Mouse (Mus musculus) Muller cell, postnatal 12 days (primary cell): ENCODE results near the gene Slc25a27.

Source experiments
- DNase-seq: peaks from one replicate; pipeline ENCODE4 v3.0.0-alpha.2; 2015; ENCODE audit errors: inconsistent ontology term

Gene Slc25a27

DNA sequence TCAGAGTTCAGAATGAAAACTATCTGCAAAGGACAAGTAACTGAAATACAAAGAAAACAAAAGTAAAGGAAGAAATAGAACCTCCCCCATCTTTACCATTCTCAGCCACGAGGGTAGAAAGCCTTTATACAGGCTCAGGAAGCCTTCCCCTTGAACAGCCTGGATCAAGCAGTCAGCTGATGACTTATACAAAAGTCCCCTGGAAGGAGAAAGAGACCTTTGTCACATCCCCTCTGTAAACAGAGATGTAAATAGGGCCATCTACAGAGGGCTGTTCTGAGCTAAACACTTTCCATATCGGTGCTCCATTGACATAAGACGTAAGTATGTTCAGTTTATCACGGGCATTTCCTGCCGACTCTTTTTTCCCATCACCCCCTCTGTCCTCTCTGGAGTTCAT lies 20.1 kb downstream of the Slc25a27 start:
- no peak for DNase-seq

DNA sequence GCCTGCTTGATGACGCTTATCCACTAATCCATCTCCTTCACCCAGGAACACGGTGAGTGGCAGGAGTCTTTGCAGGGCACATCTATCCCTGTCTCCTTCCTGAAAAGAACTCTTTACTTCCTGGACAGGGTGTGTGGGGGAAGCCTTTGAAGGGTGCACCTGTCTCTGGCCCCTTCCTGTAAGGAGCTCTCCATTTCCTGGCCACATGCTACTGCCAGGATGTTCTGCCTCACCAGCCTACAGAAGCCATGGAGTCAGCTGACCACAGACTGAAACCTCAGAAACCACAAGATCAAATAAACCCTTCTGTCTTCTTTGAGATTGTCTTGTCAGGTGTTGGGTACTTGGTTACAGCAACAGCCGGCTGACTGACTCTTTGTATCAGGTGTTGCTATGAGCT lies 21.9 kb downstream of the Slc25a27 start:
- DNase-seq: no peak

DNA sequence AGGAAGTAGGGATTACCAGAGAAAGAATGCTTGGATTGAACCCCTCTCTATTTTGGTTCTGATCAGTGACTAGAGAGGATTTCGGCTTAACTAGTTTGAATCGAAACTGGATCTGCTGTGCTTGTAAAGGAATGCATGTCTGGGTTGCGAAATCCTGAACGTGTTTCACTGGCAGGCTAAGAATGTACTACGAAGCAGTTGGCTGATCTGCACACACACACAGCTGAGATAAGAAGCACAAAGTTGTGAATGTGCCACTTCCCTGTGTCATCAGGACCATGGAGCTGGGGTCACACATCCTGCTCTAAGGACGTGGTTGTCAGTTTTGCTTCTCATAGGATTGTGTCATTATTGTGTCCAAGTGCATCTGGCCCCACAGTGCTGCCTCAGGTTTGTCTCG lies 22.6 kb downstream of the Slc25a27 start:
- peak; percentile 47 for DNase-seq

DNA sequence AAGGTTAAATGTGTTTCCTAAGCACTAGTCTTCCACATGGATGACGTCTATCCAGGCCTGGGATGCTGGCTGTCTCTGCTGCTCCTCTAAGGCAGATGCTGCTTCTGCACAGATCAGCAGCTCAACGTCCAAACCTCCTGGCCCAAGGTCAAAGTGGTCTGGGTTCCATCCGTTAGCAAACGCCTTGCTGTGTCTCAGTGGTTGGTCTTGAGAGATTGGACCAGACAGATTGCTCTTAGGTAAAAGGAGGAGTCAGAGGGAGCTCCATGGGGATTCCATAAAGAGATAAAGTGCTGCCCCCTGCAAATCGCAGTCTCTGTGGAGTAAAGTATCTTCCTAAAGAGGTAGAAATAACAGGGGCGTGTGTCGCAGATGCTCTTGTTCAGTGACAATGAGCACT lies 23.8 kb downstream of the Slc25a27 start:
- no peak for DNase-seq

DNA sequence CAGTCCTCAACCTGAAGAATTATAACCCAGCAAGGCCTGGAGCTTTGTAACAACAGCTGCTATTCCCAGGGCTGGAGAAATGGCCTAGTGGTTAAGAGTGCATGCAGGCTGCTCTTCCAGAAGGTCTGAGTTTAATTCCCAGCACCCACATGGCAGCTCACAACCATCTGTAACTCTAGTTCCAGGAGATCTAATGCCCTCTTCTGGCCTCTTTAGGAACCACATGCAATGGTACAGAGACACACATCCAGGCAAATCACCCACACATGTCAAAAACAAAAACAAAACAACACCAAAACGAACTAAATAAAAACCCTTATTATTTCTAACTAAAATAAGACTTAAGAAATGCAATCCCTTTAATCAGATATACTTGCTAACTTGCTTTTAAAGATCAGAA lies 26.2 kb downstream of the Slc25a27 start:
- no peak for DNase-seq

DNA sequence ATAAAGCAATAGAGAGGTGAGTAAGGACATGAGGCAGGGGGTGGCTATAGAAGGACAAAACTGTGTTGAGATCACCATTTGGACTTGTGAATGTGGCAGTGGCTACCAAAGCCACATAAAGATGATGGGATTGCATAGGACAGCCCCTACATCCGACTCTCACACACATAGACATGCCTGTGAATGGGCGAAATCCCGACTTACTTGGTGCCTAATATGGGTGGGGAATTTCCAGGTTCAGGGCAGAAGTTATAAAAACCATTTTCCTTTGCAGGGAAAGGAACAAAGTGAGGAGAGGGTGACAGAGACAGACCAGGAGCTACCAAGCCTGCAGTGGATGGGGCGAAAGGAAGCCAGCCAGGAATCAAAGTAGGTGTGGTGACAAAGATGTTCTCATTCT lies 29.9 kb downstream of the Slc25a27 start:
- no peak for DNase-seq

DNA sequence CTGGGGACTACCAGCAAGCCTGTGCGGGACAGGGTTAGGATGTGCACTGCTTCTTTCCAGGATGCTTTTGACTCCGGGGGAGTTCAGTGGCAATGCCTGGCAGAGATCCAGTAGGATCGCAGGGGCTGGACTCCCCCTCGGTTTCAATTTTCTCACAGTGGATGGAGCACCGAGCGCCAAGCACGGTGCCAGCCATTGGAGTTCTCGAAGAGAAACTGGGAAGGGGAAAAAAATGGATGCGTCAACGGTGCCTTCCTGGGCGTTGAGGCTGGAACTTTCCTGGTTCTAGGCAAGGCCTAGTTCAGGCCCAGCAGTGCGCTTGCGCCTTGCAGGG lies 36.6 kb downstream of the Slc25a27 start:
- no peak for DNase-seq

DNA sequence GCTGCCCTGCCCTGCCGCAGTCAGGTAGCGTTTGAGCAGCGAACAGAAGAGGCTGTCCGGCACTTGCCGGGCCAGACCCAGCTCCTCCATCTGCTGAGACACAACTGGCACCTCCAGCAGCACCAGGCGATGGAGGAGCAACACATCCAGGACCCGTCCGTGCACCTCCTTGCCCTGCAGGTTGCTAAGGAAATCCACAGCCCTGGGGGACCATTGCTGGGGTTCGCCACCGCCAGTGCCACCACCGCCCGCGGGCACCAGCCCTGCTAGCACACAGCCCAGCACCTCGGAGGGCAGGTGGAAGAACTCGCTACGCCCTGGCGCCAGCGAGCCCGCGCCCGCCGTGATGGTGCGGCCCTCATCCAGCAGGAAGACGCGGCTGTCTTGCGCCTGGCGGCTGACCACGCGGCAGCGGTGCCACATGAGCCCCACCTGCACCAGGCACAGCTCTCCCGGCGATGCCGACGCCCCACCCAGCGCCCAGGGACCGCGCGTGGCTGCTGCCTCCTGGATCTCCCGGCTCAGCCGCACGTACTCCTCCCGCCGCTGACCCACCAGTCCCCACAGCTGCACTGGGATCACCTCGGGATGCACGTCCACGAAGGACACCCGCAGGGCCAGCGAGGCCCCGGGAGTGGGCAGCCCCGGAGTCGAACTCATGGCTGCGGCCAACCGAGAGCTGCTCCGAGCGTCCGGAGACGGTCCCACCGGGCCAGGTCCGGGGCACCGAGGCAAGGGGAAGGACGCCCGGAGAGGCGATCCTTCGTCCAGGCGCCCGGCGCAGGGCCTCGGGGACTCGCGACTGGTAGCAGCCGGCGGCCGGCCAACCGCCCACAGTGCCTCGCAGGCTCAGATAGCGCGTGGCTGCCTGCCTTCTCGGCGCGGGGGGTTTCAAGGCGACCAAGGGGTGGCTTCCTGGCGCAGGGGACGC lies 37.3 kb downstream of the Slc25a27 start, which contains the start of gene Tdrd6:
TSS of gene Tdrd6 (minus strand) at position 804 of the 931 bp plus-strand sequence.
- peak; percentile 28 for DNase-seq

DNA sequence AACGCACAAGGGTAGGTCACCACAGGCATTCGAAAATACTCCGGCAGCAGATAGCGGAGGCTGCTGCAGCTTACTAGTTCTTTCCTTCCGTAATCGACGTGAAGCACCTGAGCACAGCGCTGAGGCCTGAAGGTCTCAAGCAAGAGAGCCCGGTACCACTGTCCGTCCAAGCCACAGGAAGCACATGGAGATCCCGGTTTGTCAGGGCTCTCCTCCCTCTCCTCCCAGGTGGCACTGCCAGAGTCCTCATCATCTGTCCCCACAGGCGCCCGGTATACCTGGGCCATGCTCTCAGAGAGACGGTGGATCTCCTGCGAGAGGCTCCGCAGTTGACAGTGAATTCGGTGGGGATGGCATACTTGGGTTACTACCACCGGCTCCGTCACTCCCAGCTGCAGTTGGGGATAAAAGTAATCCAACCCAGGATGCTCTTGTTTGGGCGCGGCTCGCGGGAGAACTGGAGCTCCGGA lies 38.0 kb downstream of the Slc25a27 start:
- DNase-seq: no peak

DNA sequence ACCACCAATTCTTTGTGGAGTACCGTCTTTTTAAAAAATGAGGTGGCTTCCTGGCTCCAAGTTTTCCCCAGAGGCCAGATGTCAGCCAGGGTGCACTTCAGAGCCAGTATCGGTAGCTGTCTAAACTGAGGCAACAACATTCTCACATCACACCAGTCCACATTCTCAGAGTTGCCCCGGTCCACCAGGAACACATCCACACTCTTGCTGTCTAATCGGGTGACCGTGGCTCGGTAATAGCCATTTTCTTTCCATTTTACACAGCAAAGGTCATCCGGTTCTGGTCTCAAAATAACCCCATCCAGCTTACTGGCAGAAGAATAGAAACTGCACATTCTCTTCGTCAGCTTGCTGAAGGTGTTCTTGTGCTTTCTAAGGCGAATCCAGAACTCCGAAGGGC lies 38.8 kb downstream of the Slc25a27 start:
- DNase-seq: no peak

DNA sequence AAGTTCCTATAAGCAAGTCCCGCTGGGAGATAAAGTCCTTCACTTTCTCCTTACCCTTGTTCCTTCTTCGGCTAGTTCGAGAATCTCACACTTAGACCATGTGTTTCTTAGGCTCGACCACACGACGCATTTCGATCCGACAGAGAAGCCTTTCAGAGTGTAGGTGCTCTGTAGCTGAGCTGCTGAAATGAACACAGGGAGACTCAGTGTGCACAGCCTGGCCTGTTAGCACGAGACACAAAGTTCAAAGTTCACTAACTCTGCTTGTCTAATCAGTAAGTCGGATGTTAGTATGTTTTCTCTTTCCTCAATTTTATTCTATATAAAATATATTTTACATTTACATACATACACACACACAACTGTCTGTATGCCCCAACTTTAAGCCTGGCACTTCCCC lies 44.9 kb downstream of the Slc25a27 start:
- no peak for DNase-seq

DNA sequence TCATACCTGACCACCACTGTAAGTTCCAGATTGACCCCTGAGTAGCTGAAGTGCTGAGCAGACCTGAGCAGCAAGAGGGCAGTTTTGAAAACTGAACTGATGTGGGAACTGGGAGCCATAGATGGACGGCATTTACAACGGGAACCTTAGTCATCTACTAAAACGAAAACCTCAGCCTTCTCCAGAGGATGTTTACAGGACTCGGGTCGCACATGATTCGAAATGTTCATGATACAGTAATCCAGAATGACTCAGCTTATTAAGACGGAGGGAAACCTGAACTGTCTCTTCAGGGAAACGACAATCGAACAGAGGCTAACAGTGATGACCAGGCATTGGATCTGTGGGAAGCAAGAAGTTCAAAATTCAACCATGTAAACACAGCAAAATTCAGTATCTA lies 47.9 kb downstream of the Slc25a27 start:
- no peak for DNase-seq

DNA sequence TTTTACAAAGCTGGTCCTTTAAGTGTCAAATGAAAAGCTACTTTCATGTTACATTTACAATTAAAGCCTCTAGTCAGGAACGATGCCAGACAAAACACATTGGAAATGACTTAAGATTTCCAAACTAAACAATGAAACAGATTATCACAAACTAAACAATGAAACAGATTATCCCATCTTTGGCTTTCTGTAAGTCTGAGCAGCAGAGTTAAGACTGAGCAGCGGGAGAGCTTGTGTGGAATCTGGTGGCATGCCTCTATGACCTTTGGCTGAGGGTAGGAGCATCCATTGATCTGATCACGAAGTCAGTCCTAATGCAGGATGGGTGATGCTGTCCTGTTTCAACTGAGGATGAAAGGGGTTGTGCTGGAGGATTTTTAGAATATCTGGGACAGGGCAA lies 54.8 kb downstream of the Slc25a27 start:
- no peak for DNase-seq

DNA sequence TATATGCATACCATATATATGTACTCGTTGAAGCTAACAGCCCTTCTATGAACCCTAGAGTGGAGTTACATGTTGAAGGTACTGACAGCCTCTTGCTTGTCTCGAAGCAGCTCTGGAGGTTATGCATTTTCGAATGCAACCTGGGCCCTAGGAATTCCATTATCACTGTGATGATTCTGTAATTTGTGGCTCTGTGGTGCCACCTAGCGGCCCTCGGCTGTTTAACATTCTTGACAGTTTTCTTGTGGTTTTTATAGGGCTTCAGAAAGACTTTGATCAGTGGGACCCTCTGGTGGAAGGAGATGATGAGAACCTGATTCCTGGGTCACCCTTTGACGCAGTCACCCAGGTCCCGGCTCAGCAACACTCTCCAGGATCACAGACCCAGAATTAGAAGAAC lies 55.4 kb downstream of the Slc25a27 start:
- DNase-seq: peak; percentile 52

DNA sequence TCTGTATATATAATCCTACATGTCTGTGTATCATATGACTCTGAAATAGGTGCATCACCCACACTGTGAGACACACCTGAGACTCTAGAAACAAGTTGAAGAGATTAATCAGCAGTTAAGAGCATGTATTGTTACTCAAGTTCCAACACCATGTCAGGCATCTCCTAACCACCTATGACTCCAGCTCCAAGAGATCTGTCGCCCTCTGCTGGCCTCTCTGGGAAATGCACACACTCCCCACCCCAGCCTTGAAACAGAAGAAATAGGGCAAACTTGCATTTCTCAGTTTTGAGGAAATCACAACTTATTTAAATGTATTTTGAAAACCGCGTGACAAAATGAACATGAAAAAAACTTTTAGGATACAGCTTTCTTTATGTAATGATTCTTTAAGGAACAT lies 60.3 kb downstream of the Slc25a27 start:
- peak; percentile 55 for DNase-seq

DNA sequence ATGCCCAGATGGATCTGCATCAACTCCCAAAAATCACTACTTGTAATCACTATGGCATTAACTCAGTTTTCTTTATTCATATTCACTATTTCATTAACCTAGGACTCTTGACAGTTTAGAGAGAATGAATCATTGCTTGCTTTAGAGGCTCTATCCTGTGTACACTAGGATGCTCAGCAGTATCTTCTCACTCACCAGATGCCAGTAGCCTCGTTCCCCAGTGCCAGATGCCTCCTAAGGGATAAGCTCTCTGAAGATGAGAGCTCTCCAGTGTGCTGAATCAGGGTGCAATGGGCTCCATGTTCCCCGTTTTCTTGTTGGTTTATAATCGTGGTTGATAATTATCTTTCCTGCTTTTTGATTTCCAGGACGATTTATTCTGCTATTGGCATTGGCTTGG lies 68.3 kb downstream of the Slc25a27 start:
- no peak for DNase-seq

DNA sequence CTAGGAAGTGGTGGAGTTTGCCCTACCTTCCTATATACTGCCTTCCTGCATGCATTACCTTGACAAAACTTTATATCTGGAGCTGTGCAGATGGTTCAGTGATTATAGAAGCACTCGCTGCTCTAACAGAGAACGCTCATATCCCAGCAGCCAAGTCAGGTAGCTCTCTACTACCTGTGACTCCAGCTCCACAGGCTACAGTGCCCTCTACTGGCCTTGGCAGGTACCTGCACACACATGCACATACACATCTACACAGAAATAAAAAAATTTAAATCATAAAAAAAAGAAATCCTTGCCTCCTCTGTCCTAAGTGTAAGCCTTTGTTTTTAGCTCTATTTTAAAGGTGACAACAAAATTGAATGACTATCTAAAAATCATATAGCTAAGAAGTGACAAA lies 69.3 kb downstream of the Slc25a27 start:
- DNase-seq: no peak

DNA sequence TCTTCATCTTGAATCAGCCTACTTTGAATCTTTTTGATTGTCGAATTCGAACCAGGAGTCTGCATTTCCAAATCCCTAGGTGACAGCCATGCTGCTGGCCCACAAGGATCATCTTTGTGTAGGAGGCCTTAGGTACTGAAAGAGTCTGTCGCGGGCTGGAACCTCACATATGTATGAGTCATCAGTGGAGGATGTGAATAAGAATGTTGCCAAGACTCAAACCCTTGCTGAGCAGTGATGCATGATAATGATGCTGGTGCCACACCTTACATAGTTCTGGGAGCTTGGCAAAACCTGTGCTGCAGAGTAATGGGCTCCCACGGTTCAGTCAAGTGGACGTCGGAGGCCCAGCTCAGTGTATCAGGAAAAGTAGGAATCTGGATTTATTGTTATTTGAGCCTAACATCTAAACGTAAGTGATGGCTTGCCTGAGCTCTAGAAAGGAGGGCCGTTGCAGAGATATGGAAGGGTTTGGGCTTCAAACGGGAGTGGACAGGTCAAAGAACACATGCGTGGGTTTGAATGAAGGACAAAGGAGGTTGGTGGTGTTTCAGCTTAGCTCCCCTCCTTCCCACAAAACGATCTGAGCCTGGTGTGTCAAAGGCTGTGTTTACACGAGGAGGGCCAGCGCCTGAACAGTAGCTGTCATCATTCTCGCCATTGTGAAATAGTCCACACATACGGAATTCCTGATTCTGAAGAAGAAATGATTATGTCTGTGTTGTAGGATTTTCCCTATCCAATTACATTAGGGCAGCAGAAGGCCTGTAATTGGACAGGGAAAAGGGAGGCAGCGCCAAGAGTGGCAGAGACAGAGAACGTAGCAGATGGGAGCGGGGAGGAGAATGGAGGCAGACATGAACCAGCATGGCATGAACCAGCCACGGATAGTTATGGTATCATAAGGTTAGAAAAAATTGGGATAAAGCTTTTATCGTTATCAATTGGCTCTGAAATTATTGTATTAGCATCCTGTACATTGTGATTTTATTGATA lies 74.4 kb downstream of the Slc25a27 start:
- DNase-seq: peak; percentile 66
